ENCODE assay signal across 8 mouse cellular contexts in genomic region chr16:20536081-20536665, GRCm38 (mm10). TPM values are rescaled to one million over a fixed set of nuclear protein-coding genes. Genes with fewer than 3 reads are reported as not detected.
DNase-seq lines count a peak whose midpoint lies in the region; ATAC-seq and TF ChIP-seq lines count a peak whose summit lies in the region.

No protein-coding gene starts in this region.

- no peak for TF ChIP-seq POLR2A in small intestine, adult 2 months (IDR thresholded peaks at IDR 0.05; ENCODE audit: low read depth, low read length)

- H3K4me2 ChIP-seq in lung, postnatal 0 days (replicated peaks; ENCODE audit: low read depth, low read length), result peak overlapping the region; percentile 74
- H3K4me2 ChIP-seq in forebrain, embryonic 11.5 days (ENCODE audit: low read depth, low read length, severe bottlenecking), result peak overlapping the region; percentile 90
- peak overlapping the region; percentile 69 for H3K4me2 ChIP-seq in limb, embryonic 12.5 days

- H3K9me3 ChIP-seq in lung, postnatal 0 days (ENCODE audit: low read length), result no peaks in the 10 kb centered on the region
- H3K9me3 ChIP-seq in forebrain, embryonic 11.5 days (ENCODE audit: control insufficient read depth, low read length), result no peaks in the 10 kb centered on the region
- H3K9me3 ChIP-seq in limb, embryonic 12.5 days, result no peaks in the 10 kb centered on the region

- 25% methylated on average over 9 of the region's 9 CpGs for WGBS in lung, postnatal 0 days
- WGBS in forebrain, embryonic 11.5 days, result 33% methylated on average over 9 of the region's 9 CpGs
- 36% methylated on average over 9 of the region's 9 CpGs for WGBS in limb, embryonic 12.5 days
- 15% methylated on average over 9 of the region's 9 CpGs for WGBS in small intestine, adult 2 months

- peak; percentile 39 for DNase-seq in lung, postnatal 0 days (ENCODE audit: low spot score)
- DNase-seq in lung, postnatal 25 days (ENCODE audit: low spot score), result no peak
- no peak for DNase-seq in forebrain, embryonic 11.5 days (ENCODE audit: low spot score)
- no peak for DNase-seq in cerebellum, adult 9-11 months
- DNase-seq in layer of hippocampus, postnatal 36 days, result no peak
- DNase-seq in retina, postnatal 1 day, result no peak

- H3K27me3 ChIP-seq in lung, postnatal 0 days (replicated peaks; ENCODE audit: insufficient read depth, low read length), result no peaks in the 10 kb centered on the region
- H3K27me3 ChIP-seq in forebrain, embryonic 11.5 days (ENCODE audit: control insufficient read depth, insufficient read depth, low read length), result no peaks in the 10 kb centered on the region
- no peaks in the 10 kb centered on the region for H3K27me3 ChIP-seq in limb, embryonic 12.5 days
- H3K27me3 ChIP-seq in small intestine, adult 2 months (ENCODE audit: control insufficient read depth, insufficient read depth, low read length), result no peaks in the 10 kb centered on the region

- peaks cover 25% of the 10 kb centered on the region; the same call in 1 of the 2 replicates for H3K36me3 ChIP-seq in lung, postnatal 0 days (ENCODE audit: insufficient read depth, low read length)
- peaks cover 6% of the 10 kb centered on the region; the same call in 1 of the 2 replicates for H3K36me3 ChIP-seq in forebrain, embryonic 11.5 days (ENCODE audit: control insufficient read depth, insufficient read depth, low read length)
- peaks cover 67% of the 10 kb centered on the region for H3K36me3 ChIP-seq in limb, embryonic 12.5 days
- H3K36me3 ChIP-seq in small intestine, adult 2 months (ENCODE audit: control insufficient read depth, insufficient read depth, low read length), result peaks cover 39% of the 10 kb centered on the region

- H3K27ac ChIP-seq in lung, postnatal 0 days (ENCODE audit: low read length), result peak overlapping the region; percentile 93
- no peak overlapping the region for H3K27ac ChIP-seq in forebrain, embryonic 11.5 days (ENCODE audit: low read depth, low read length)
- H3K27ac ChIP-seq in limb, embryonic 12.5 days, result no peak overlapping the region
- peak overlapping the region; percentile 94 for H3K27ac ChIP-seq in small intestine, adult 2 months (ENCODE audit: insufficient read depth, low read depth, low read length)

- peaks cover 16% of the 10 kb centered on the region for H3K4me1 ChIP-seq in lung, postnatal 0 days (ENCODE audit: insufficient read depth, low read depth, low read length)
- peaks cover 19% of the 10 kb centered on the region; the same call in 1 of the 2 replicates for H3K4me1 ChIP-seq in forebrain, embryonic 11.5 days (replicated peaks; ENCODE audit: control insufficient read depth, insufficient read depth, low read length)
- peaks cover 24% of the 10 kb centered on the region for H3K4me1 ChIP-seq in limb, embryonic 12.5 days (replicated peaks)
- peaks cover 10% of the 10 kb centered on the region for H3K4me1 ChIP-seq in small intestine, adult 2 months (ENCODE audit: control insufficient read depth, insufficient read depth, insufficient read length, low read length)

- no peak for TF ChIP-seq CTCF in lung, postnatal 0 days (IDR thresholded peaks at IDR 0.05)
- TF ChIP-seq CTCF in small intestine, adult 2 months (IDR thresholded peaks at IDR 0.05; ENCODE audit: extremely low read depth, insufficient read length, insufficient replicate concordance, low read depth, low read length), result no peak

- peak overlapping the region; percentile 87 for H3K9ac ChIP-seq in lung, postnatal 0 days (replicated peaks; ENCODE audit: low read depth)
- H3K9ac ChIP-seq in forebrain, embryonic 11.5 days (ENCODE audit: low read length), result peak overlapping the region; percentile 94
- H3K9ac ChIP-seq in limb, embryonic 12.5 days (replicated peaks), result peak overlapping the region; percentile 94

- no peak for TF ChIP-seq EP300 in lung, postnatal 0 days (IDR thresholded peaks at IDR 0.05)

- no peak for ATAC-seq in lung, postnatal 0 days
- ATAC-seq in forebrain, embryonic 11.5 days (replicated peaks; ENCODE audit: low FRiP score), result no peak
- ATAC-seq in limb, embryonic 12.5 days (ENCODE audit: insufficient number of reproducible peaks, insufficient read depth, low FRiP score, low TSS enrichment, low read depth), result no peak

- H3K4me3 ChIP-seq in lung, postnatal 0 days (ENCODE audit: low read depth, low read length), result peak overlapping the region; percentile 91
- H3K4me3 ChIP-seq in forebrain, embryonic 11.5 days (ENCODE audit: low read depth, low read length), result peak overlapping the region; percentile 88
- peak overlapping the region; percentile 86 for H3K4me3 ChIP-seq in limb, embryonic 12.5 days (replicated peaks)
- peak overlapping the region; percentile 90 for H3K4me3 ChIP-seq in small intestine, adult 2 months (ENCODE audit: low read depth, low read length)

RNA-seq across cellular contexts. Expression of gene Ap2m1, which starts 0.9 kb away (rescaled TPM):
- 402 and 427 TPM in 2 replicates for polyA plus RNA-seq in lung, postnatal 0 days (2015; fragmentation: Nextera tagmentation; extraction: Ambion mirVana)
- polyA plus RNA-seq in forebrain, embryonic 11.5 days (2014; fragmentation: Nextera tagmentation; extraction: Ambion mirVana), result 797 and 824 TPM in 2 replicates
- 616 and 634 TPM in 2 replicates for polyA plus RNA-seq in limb, embryonic 12.5 days (2016; fragmentation: Nextera tagmentation; extraction: Ambion mirVana)
- 177 and 508 TPM in 2 replicates for polyA plus RNA-seq in small intestine, adult 2 months (2012; rRNA removed)
- total RNA-seq in layer of hippocampus, postnatal 36 days (2021), result 100 to 1,000 TPM; 725 to 748 TPM

RNA-seq across cellular contexts. Expression of gene Abcf3, which starts 12.2 kb away (rescaled TPM):
- 36.3 and 39.6 TPM in 2 replicates for polyA plus RNA-seq in lung, postnatal 0 days (2015; fragmentation: Nextera tagmentation; extraction: Ambion mirVana)
- 51.6 and 55.9 TPM in 2 replicates for polyA plus RNA-seq in forebrain, embryonic 11.5 days (2014; fragmentation: Nextera tagmentation; extraction: Ambion mirVana)
- polyA plus RNA-seq in limb, embryonic 12.5 days (2016; fragmentation: Nextera tagmentation; extraction: Ambion mirVana), result 68.9 and 69.8 TPM in 2 replicates
- 10.0 and 15.0 TPM in 2 replicates for polyA plus RNA-seq in small intestine, adult 2 months (2012; rRNA removed)
- total RNA-seq in layer of hippocampus, postnatal 36 days (2021), result 100 to 1,000 TPM; 104 to 113 TPM

RNA-seq across cellular contexts. Expression of gene Dvl3, which starts 19.4 kb away (rescaled TPM):
- 10.3 and 10.5 TPM in 2 replicates for polyA plus RNA-seq in lung, postnatal 0 days (2015; fragmentation: Nextera tagmentation; extraction: Ambion mirVana)
- polyA plus RNA-seq in forebrain, embryonic 11.5 days (2014; fragmentation: Nextera tagmentation; extraction: Ambion mirVana), result 42.8 and 45.4 TPM in 2 replicates
- 27.8 and 35.3 TPM in 2 replicates for polyA plus RNA-seq in limb, embryonic 12.5 days (2016; fragmentation: Nextera tagmentation; extraction: Ambion mirVana)
- polyA plus RNA-seq in small intestine, adult 2 months (2012; rRNA removed), result 33.8 and 52.4 TPM in 2 replicates
- total RNA-seq in layer of hippocampus, postnatal 36 days (2021), result 10 to 100 TPM; 57.1 to 64.4 TPM

RNA-seq across cellular contexts. Expression of gene Eif2b5, which starts 37.6 kb away (rescaled TPM):
- 46.9 and 51.1 TPM in 2 replicates for polyA plus RNA-seq in lung, postnatal 0 days (2015; fragmentation: Nextera tagmentation; extraction: Ambion mirVana)
- polyA plus RNA-seq in forebrain, embryonic 11.5 days (2014; fragmentation: Nextera tagmentation; extraction: Ambion mirVana), result 135 and 138 TPM in 2 replicates
- polyA plus RNA-seq in limb, embryonic 12.5 days (2016; fragmentation: Nextera tagmentation; extraction: Ambion mirVana), result 140 and 144 TPM in 2 replicates
- 11.7 and 16.1 TPM in 2 replicates for polyA plus RNA-seq in small intestine, adult 2 months (2012; rRNA removed)
- total RNA-seq in layer of hippocampus, postnatal 36 days (2021), result 10 to 100 TPM; 49.7 to 50.1 TPM

RNA-seq across cellular contexts. Expression of gene Vwa5b2, which starts 53.1 kb away (rescaled TPM):
- polyA plus RNA-seq in lung, postnatal 0 days (2015; fragmentation: Nextera tagmentation; extraction: Ambion mirVana), result 0.06 and 0.12 TPM in 2 replicates
- 0.80 and 1.4 TPM in 2 replicates for polyA plus RNA-seq in forebrain, embryonic 11.5 days (2014; fragmentation: Nextera tagmentation; extraction: Ambion mirVana)
- 0.93 and 1.2 TPM in 2 replicates for polyA plus RNA-seq in limb, embryonic 12.5 days (2016; fragmentation: Nextera tagmentation; extraction: Ambion mirVana)
- 4.6 and 6.8 TPM in 2 replicates for polyA plus RNA-seq in small intestine, adult 2 months (2012; rRNA removed)
- 10 to 100 TPM; 21.8 to 23.4 TPM for total RNA-seq in layer of hippocampus, postnatal 36 days (2021)

Comparison
In these comparisons a context has a peak if more than half of its experiments do, and no peak if none do; other contexts are left out.
1. H3K27ac ChIP-seq: peak in lung, postnatal 0 days (single experiment) and small intestine, adult 2 months (single experiment); none in forebrain, embryonic 11.5 days (single experiment) and limb, embryonic 12.5 days (single experiment).
2. Peak in every context shown above with its lines, with median percentiles within 50 percentile points of each other: H3K4me2 ChIP-seq, H3K4me3 ChIP-seq and H3K9ac ChIP-seq.